26 mouse cellular contexts compared by ENCODE assay signal in genomic region chr17:37569351-37569750, GRCm38 (mm10). TPM values are rescaled to one million over a fixed set of nuclear protein-coding genes. Genes with fewer than 3 reads are reported as not detected.
"Had no signal": no experiment of that assay in that cellular context is flagged by ENCODE, and none has a peak within 500 bp of the region (broad histone marks: within the 10 kb centered on the region; RNA-seq: fewer than 3 reads in every experiment).

Gene Olfr112, minus strand, starts transcription at chr17:37569451.

- H3K4me3 ChIP-seq: neural tube, embryonic 12.5 days; neural tube, embryonic 13.5 days; neural tube, embryonic 15.5 days; stomach, embryonic 15.5 days had no signal

- H3K36me3 ChIP-seq: neural tube, embryonic 12.5 days; neural tube, embryonic 13.5 days; neural tube, embryonic 15.5 days; stomach, embryonic 15.5 days had no signal

- H3K4me1 ChIP-seq: neural tube, embryonic 12.5 days; neural tube, embryonic 13.5 days; neural tube, embryonic 15.5 days; stomach, embryonic 15.5 days had no signal

- DNase-seq: retina, postnatal 1 day; right cerebral cortex, adult 18-20 months; right cerebral cortex, postnatal 14 days; right cerebral cortex, postnatal 25 days; right cerebral cortex, postnatal 4 days; spleen, adult 18-20 months; thymus, adult 18-20 months; thymus, adult 2 months; thymus, postnatal 14 days; thymus, postnatal 25 days; thymus, postnatal 36 days; thymus, postnatal 4 days had no signal

- H3K27me3 ChIP-seq: neural tube, embryonic 12.5 days; neural tube, embryonic 13.5 days; neural tube, embryonic 15.5 days; stomach, embryonic 15.5 days had no signal

- H3K27ac ChIP-seq: neural tube, embryonic 12.5 days; neural tube, embryonic 13.5 days; neural tube, embryonic 15.5 days; stomach, embryonic 15.5 days; stomach, postnatal 0 days had no signal

RNA-seq across cellular contexts. Expression of gene Olfr112, which starts in this region (rescaled TPM):
- total RNA-seq: neutrophil, adult 5-6 weeks had no signal
- polyA plus RNA-seq: neural tube, embryonic 11.5 days; neural tube, embryonic 12.5 days; neural tube, embryonic 13.5 days; neural tube, embryonic 14.5 days; neural tube, embryonic 15.5 days; small intestine, adult 2 months; spleen, adult 2 months; stomach, embryonic 14.5 days; stomach, embryonic 15.5 days; stomach, embryonic 16.5 days; stomach, postnatal 0 days; thymus, adult 2 months; thymus, postnatal 0 days; urinary bladder, adult 2 months had no signal
